Mouse (Mus musculus) splenic B cell, adult 2 months (primary cell): ENCODE results near the gene Map2k5.

Source experiments
- DNase-seq: peaks from one replicate; pipeline ENCODE4 v3.0.0-alpha.2; 2011; ENCODE audit warnings: low read depth, low spot score
- H3K27me3 ChIP-seq: 2 replicates; pipeline ENCODE4 v1.6.1; 2012; ENCODE audit warnings: mild to moderate bottlenecking, low read length, moderate library complexity, mixed read lengths; ENCODE audit not compliant: control insufficient read depth, poor library complexity, insufficient read depth, severe bottlenecking
- H3K36me3 ChIP-seq: 2 replicates; pipeline ENCODE4 v1.6.1; 2012; ENCODE audit warnings: mild to moderate bottlenecking, low read length, moderate library complexity, mixed read lengths; ENCODE audit not compliant: control insufficient read depth, poor library complexity, insufficient read depth, severe bottlenecking

Gene Map2k5

DNA sequence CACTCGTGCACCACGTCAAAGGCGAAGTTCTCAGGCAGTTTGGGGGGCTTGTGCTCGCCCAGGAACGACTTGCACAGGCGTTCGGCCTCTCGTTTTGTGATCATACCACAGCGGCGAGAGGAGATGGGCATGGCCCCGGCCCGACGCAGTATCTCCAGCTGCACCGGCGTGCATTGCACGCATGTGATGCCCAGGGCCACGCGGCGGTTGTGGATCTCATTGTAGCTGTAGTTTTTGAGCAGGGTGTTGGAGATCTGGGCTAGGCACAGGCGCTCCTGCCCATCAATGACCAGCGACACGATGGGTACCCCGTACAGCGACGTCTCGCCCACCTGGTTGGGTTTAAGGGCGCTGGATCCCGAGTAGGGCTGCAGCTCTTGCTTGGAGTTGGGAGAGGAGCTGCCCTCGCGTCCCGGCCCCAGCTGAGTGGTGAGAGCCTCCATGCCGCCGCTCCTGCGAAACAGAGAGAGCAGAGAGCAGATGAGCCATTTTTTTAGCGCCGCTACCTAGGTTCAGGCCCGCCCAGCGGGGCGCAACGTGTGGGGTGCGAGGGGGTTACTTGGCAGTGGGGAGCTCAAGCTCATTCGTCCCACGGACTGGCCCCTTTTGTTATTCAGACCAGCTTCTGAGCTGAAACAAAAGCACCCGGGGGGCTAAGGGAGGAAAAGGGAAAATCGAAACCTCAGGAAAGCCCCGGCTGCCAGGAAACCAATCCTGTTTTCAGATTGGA, 231.4 kb downstream of the Map2k5 start:
- peaks cover 3% of the 10 kb centered on the region for H3K27me3 ChIP-seq
- H3K36me3 ChIP-seq, result no peaks in the 10 kb centered on the region
- DNase-seq, result no peak

DNA sequence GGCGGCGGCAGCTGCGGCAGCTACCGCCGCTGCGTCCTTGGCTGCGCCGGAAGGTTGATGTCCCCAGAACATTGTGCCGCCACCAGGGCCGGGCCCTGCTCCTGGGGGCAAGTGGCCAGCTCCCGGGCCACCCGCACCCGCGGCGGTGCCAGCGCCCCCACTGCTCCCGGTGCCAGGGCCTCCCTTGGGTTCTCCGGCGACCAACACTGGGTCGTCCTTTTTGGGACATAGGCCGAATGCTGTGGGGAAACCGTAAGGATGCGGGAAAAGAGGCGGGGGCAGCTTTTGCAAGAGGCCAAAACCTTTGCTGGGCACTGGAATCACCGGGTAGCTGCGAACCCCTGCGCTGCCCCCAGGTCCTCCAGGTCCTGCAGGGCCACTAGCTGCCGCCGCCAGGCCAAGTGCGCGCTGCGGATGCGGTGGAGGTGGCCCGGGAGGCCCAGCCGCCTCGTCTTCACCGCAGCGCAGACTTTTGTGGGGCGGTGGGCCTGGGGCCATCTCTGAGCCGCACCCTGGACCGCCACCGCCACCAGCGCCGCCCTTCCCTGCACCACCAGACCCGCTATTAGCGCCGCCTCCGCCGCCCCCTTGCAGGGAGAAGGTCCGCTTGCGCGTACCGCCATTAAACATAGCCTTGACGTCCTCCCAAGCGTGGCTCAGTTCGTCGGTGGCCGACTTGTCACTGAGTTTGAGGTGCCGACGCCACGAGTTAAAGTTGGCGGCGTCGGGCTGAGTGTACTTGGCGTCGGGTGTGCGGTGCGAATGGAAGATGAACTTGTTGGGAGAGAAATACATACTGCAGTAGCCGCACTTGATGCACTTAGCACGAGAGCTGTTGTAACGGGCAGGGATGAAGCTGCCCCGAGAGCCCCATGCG, 232.2 kb downstream of the Map2k5 start:
- no peak for DNase-seq

DNA sequence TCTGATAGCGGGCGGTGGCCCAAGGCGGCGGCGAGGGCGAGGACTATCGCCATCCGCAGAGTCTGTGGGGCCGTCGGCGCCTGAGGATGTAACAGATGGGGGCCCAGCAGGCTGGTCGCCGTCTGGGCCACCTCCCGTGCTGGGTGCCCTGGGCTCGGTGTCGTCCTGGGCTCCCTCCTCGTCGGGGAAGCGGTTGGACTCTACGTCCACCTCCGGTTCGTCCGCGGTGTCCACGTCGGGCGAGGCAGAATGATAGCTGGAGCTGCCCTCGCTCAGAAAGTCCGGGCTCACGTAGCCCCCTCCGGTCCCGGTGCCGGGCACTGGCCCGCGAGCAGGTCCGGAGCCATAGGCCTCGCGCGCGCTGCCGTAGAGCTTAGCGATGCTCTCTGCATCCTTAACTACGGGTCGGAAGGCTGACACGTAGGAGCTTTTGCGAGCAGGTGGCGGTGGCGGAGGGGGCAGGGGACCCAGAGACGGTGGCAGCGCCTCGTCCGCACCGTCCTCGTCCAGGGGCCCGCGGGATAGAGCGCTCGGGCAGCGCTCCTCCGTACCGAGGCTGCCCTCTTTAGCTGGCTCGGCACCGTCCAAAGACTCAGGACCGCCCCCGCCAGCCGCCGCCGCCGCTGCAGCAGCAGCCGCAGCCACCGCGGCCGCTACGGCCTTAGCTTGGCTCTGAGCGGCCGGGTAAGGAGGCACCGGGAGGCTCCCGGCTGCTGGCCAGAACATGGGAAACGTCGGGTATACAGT, 233.0 kb downstream of the Map2k5 start:
- DNase-seq, result no peak
- no peaks in the 10 kb centered on the region for H3K36me3 ChIP-seq
- H3K27me3 ChIP-seq, result peaks cover 2% of the 10 kb centered on the region; the same call in 1 of the 2 replicates

More for the DNA sequence above, 232.2 kb downstream of the Map2k5 start:
- Histone ChIP-seq H3K36me3 (no peaks in the 10 kb centered on the region), H3K27me3 (peaks cover 3% of the 10 kb centered on the region; the same call in 1 of the 2 replicates)

DNA sequence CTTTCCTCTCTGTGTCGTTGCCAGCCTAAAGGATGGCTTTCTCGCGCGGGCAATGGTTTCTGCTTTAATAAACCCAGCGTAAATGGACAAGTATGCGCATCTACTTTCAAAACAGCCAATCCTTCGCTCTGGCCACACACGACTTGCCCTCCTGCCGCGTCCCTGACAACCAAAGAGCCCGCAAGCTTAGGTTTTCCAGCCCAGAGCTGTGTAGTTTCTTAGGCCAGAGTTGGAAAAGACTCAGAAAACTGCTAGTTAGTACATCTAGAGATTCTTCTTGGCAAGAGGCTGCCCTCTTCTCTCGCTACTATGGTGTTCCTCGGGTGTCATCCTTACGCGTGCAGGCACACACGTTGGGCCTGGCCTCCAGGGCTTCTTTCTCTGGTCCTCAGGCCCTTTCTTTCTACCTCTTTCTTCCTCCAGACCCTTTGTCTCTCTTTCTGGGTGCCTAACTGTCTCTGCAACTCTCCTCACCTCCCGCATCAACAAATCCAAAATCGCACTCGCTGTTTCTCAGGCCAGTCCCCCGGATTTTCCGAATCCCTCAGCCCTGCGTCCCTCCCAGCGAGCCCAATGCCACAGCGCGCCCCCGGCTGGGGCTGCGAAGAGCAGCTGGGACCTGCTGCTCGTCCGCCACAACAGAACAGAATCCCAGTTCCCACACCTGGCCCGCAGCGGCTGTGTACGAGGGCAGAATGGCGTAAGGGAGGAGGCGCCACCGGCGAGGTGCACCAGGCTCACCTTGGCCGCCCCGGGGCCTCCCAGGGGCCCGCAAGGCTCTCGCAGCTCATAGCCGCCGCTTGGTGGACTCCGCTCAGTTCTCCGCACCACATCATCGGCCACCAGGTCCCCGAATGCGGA, 233.8 kb downstream of the Map2k5 start:
- no peak for DNase-seq
- H3K27me3 ChIP-seq, result peaks cover 2% of the 10 kb centered on the region
- no peaks in the 10 kb centered on the region for H3K36me3 ChIP-seq

DNA sequence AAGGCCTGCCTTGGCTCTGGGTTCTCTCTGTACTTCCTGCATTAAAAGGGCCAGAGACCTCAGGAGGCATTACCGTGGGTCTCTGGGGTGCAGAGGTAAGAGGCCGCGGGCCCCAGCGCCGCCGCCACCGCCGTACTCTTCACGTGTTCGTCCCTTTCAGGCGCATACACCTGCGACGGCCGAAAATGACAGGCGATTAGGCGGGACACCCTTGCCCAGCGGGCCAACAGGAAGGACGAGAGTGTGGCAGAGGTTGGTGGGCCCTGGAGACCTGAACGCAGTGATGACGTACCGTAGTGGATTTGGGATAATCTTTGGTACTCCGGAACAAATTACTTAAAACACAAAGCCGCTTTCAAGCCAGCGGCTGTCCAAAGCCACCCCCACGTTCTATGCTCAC, 234.5 kb downstream of the Map2k5 start:
- no peaks in the 10 kb centered on the region for H3K36me3 ChIP-seq
- H3K27me3 ChIP-seq, result peaks cover 4% of the 10 kb centered on the region
- DNase-seq, result no peak

DNA sequence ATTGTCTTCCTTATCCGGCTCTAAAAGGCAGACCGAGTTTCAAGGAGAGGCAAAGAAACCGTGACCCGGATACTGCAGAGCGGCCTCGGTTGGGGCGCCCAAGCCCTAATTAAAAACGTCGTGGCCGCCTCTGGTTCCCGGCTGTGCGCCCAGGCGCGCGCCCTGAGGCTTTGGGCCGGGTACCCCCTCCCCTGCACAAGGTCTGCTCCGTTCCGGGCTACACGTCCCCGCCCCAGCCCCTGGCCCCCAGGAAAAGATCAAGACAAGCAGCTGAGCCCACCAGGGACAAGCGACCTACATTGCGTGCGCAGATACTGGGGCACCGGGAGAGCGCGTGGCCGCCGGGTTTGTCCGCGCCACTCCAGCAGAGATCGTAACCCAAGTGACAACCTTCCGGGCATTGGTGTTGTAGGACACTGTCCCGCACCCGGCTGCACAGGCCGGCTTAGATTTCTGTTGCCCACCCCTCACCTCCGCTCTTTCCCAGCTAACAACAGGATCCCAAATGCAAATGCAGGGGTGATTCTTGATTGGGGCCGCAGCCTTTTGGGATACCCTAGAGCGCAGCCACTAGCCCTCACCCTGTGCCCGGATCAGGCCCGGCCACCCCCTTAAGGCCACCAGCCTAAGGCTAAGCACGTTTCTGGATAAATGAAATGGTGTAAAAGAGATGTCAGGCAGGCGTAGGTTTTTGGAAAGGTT, 235.2 kb downstream of the Map2k5 start:
- no peak for DNase-seq
- Histone ChIP-seq H3K36me3 (no peaks in the 10 kb centered on the region), H3K27me3 (peaks cover 4% of the 10 kb centered on the region)

DNA sequence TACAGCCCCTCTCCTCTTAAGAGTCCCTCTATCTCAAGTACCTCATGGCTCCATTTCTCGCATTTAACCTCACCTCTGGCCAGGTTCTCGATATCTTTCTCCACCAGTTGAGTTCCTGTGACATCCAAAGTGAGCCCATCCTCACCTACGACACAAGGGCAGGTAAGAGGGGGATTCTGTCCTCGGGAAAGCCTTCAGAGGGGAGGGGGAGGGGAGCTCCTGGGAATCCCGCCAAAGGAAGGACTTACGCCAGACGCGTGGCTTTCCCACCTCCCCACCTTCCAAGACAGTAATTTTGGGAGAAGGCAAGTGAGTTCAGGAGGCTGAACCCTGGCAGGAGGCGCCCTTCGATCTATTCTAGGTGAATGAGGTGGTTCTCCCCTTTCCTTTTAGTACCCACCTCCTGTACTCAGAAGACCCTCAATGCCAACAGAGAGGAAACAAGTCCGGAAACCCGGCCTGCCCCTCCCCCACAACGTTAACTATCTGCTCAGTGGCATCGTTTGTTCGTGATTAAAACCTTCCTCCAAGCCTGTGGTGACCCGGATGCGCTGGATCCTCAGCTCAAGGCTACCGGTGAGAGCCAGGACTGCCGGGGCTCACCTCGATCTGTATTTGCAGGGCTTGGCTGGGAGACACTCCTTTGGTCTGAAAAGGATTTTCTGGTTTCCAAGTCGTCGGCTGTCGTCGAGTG, 235.9 kb downstream of the Map2k5 start:
- H3K36me3 ChIP-seq, result no peaks in the 10 kb centered on the region
- no peak for DNase-seq
- H3K27me3 ChIP-seq, result peaks cover 4% of the 10 kb centered on the region

DNA sequence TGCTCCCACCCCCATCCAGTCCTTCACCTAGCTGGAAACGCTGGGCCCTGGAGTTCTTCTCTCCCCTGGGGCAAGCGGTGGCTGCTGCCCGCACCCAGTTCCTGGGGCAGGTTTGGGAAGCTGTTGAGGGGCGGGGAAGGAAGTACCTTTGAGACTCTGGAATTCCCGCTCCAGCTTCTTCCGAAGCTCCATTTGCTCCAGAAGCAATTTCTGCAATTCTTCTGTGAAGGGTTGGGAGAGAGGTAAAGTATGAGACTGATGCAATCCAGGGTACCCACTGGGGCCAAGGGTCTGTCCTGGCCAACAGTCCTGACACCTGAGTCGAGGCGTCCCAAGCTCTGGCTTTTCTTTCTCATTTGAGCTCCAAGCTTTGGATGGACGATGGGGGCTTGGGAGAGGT, 237.5 kb downstream of the Map2k5 start:
- Histone ChIP-seq H3K27me3 (peaks cover 4% of the 10 kb centered on the region), H3K36me3 (no peaks in the 10 kb centered on the region)
- no peak for DNase-seq

DNA sequence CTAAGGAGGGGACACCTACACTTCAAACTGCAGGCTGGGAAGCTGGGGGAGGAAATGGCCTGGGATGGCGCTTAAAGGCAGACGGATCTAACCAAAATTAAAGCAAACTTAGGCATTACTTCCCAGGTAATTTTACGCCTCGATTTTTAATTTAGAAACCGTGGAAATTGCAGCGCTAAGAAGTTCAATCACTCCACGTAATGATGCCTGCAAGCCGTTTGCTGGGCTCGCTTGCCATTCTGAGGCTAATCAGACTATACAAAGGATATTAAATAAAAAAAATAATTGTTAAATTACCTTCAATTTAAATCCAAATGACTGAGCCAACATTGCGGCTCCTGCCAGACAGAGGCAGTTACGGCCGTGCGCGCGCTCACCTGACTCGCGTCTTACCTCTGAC, 238.0 kb downstream of the Map2k5 start:
- Histone ChIP-seq H3K27me3 (peaks cover 4% of the 10 kb centered on the region), H3K36me3 (no peaks in the 10 kb centered on the region)
- DNase-seq, result no peak

DNA sequence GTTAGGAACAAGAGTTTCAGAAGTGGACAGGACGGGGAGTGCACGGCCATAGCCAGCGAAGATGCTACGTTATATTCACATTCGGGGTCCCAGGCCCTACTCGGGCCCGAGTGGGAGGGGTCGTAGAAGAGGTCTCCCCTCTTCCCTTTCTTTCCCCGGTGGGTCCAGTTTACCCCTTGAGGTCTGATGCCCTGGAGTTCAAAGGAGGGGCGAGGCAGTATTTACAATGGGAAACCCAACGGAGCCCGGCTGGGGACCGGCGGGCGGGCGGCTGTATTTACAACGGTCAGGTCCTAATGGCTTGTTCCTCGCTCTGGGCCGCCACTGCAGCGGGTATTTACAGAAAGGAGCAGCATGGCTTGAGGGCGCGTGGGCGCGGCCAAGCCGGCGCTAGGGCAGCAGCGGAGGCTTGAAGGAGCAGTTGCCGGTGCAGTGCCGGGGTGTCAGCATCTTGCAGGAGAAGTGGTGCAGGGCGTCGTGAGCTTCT, 239.2 kb downstream of the Map2k5 start:
- Histone ChIP-seq H3K27me3 (peaks cover 4% of the 10 kb centered on the region), H3K36me3 (no peaks in the 10 kb centered on the region)
- peak; percentile 40 for DNase-seq

DNA sequence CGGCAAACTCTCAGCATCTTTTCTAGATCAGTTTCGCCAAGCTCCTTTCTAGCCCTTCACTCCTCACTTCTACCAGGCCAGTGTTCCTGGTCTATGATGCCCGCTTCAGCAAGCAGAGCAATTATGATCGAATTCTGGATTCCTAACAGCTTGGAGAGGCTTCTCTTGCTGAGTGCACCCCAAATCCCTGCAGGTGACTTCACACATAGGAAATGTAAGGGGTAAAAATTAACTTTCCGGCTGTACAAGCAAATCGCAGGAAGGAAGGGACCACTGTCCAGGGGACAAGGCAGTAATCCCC, 240.1 kb downstream of the Map2k5 start:
- peaks cover 4% of the 10 kb centered on the region for H3K27me3 ChIP-seq
- DNase-seq, result no peak
- no peaks in the 10 kb centered on the region for H3K36me3 ChIP-seq

DNA sequence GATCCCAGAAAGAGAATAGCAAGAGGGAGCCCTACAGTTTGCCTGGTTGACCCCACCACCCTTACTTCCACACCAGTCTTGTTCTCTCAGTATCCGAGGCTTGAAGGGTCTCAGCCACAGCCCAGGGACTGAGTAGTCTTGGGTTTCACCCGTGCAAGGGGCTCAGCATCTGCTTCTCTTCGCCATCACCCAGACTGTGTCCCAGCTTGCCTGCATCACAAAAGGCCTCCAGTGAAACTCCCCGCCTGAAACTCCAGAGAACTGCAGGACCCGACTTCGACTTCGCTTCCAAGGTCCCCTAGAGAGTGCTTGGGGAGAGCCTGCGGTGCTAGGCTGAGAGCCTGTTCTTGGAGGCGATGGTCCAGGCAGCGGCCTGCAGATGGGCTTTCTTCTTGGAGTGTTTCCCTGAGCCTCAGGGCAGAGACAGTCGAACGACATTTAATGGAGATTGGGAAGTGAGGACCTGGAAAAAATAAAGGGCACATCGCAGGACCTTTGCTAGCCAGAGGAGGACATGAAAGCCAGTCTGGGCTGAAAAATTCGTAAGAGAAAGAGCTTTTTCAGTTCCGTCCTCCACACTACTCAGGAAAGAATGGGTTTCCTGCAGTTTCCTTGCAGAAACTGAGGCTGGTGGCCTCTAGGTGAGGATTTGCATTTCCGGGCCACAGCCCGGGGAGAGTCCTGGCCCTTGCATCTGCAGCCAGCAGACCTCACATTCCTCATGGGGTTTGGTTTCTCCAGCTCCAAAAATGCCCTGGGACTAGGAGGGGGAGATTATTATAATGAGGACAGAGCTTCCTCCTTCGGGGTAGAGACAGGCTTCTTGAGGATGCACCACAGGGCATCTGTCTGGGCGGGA, 240.7 kb downstream of the Map2k5 start:
- Histone ChIP-seq H3K36me3 (no peaks in the 10 kb centered on the region), H3K27me3 (peaks cover 4% of the 10 kb centered on the region)
- DNase-seq, result no peak
